Mouse (Mus musculus): ENCODE results near the gene Card11.

Card11 gene

GRCm38 (mm10) chr5:140992093-140993070 lies 8.0 kb downstream of the Card11 start:
- DNase-seq (ENCODE audit: low spot score), result no peak

- DNase-seq (ENCODE audit: low spot score), result no peak
Observed at GRCm38 (mm10) chr5:140985311-140986050, 14.9 kb downstream of the Card11 start.

- DNase-seq (ENCODE audit: low spot score), result no peak
Observed at GRCm38 (mm10) chr5:140981370-140981805, 19.0 kb downstream of the Card11 start.

GRCm38 (mm10) chr5:140980783-140981182 lies 19.6 kb downstream of the Card11 start:
- no peak for DNase-seq (ENCODE audit: low spot score)

- DNase-seq (ENCODE audit: low spot score), result no peak
Observed at GRCm38 (mm10) chr5:140980051-140980450, 20.3 kb downstream of the Card11 start.

- peak; percentile 74 for DNase-seq (ENCODE audit: low spot score)
Observed at GRCm38 (mm10) chr5:140962945-140963344, 37.4 kb downstream of the Card11 start.

- DNase-seq (ENCODE audit: low spot score), result no peak
Observed at GRCm38 (mm10) chr5:140960732-140961131, 39.6 kb downstream of the Card11 start.

- no peak for DNase-seq (ENCODE audit: low spot score)
Observed at GRCm38 (mm10) chr5:140959160-140959559, 41.2 kb downstream of the Card11 start.

GRCm38 (mm10) chr5:140957106-140957505 lies 43.3 kb downstream of the Card11 start:
- DNase-seq (ENCODE audit: low spot score), result no peak

GRCm38 (mm10) chr5:140955666-140956065 lies 44.7 kb downstream of the Card11 start:
- no peak for DNase-seq (ENCODE audit: low spot score)

GRCm38 (mm10) chr5:140951801-140952200 lies 48.6 kb downstream of the Card11 start:
- DNase-seq (ENCODE audit: low spot score), result no peak

GRCm38 (mm10) chr5:140948009-140948408 lies 52.4 kb downstream of the Card11 start:
- no peak for DNase-seq (ENCODE audit: low spot score)

- no peak for DNase-seq (ENCODE audit: low spot score)
Observed at GRCm38 (mm10) chr5:140946034-140946433, 54.3 kb downstream of the Card11 start.

- no peak for DNase-seq (ENCODE audit: low spot score)
Observed at GRCm38 (mm10) chr5:140944382-140945125, 55.8 kb downstream of the Card11 start.

- DNase-seq (ENCODE audit: low spot score), result no peak
Observed at GRCm38 (mm10) chr5:140940923-140941491, 59.4 kb downstream of the Card11 start.

- DNase-seq (ENCODE audit: low spot score), result no peak
Observed at GRCm38 (mm10) chr5:140940257-140940922, 60.0 kb downstream of the Card11 start.

GRCm38 (mm10) chr5:140936816-140937215 lies 63.6 kb downstream of the Card11 start:
- DNase-seq (ENCODE audit: low spot score), result no peak

- DNase-seq (ENCODE audit: low spot score), result no peak
Observed at GRCm38 (mm10) chr5:140935848-140936247, 64.5 kb downstream of the Card11 start.

- DNase-seq (ENCODE audit: low spot score), result no peak
Observed at GRCm38 (mm10) chr5:140934639-140935315, 65.6 kb downstream of the Card11 start.

GRCm38 (mm10) chr5:140931523-140932229 lies 68.7 kb downstream of the Card11 start:
- DNase-seq (ENCODE audit: low spot score), result no peak

Measured in testis, postnatal 14 days (tissue).